Mouse (Mus musculus): ENCODE measurements around the gene Tnfsf15. TPM values are rescaled to one million over a fixed set of nuclear protein-coding genes. Genes with fewer than 3 reads are reported as not detected.

Tnfsf15 gene
- total and polyA plus RNA-seq, 3 experiments: not detected

DNA sequence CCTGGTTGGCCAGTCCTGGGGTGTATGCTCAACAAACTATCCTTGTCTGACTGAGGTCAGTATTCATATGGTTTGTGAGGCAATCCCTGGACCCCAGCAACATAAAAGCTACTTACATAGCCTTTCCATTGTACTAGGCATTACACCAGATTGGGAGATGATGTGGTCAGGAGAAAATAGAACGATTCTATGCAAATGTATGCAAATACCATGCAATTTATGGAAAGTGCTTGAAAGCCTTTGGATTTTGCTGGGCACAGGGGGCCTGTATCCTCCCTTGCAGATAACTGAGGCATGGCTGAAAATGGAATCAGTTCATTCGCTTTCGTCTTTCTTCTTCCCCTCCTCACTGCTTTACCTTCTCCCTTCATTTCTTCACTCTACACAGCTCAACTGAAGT lies 63.4 kb downstream of the Tnfsf15 start:
- H3K27me3 ChIP-seq (ENCODE audit: control insufficient read depth, insufficient read depth, low read length): no peaks in the 10 kb centered on the region
- 82% methylated on average over 3 of the region's 3 CpGs for WGBS
- intact Hi-C loops (cut with DNase I): no loop called here
- H3K27ac ChIP-seq: no peak overlapping the region
- no peak for DNase-seq
- H3K36me3 ChIP-seq (ENCODE audit: control insufficient read depth, insufficient read depth, low read length): no peaks in the 10 kb centered on the region
- no peaks in the 10 kb centered on the region; the same call in 1 of the 2 replicates for H3K4me1 ChIP-seq (ENCODE audit: control insufficient read depth, insufficient read depth, low read length)
- H3K4me3 ChIP-seq: no peak overlapping the region
- TF ChIP-seq POLR2A (IDR thresholded peaks at IDR 0.05; ENCODE audit: insufficient read depth, low read depth, low read length): no peak
- no peak for TF ChIP-seq EP300 (IDR thresholded peaks at IDR 0.05; ENCODE audit: insufficient read depth, low read depth, low read length)
- TF ChIP-seq CTCF (IDR thresholded peaks at IDR 0.05): no peak
- H3K9ac ChIP-seq (ENCODE audit: low read depth, low read length): no peak overlapping the region
- H3K79me2 ChIP-seq (replicated peaks; ENCODE audit: control insufficient read depth, insufficient read depth, low read length): no peaks in the 10 kb centered on the region

Other genes starting within 250 kb of the Tnfsf15 start
- gene Whrn, start 249.1 kb downstream of the Tnfsf15 start, total RNA-seq (2021): 10 to 100 TPM; 29.9 to 31.4 TPM
- 33.9 and 44.7 TPM in 2 replicates for gene Whrn, start 249.1 kb downstream of the Tnfsf15 start, polyA plus RNA-seq (2012; rRNA removed)
- gene Atp6v1g1, start 200.3 kb downstream of the Tnfsf15 start, total RNA-seq (2021): 100 to 1,000 TPM; 138 to 164 TPM
- gene Atp6v1g1, start 200.3 kb downstream of the Tnfsf15 start, polyA plus RNA-seq (2012; rRNA removed): 53.6 and 80.9 TPM in 2 replicates
- 10 to 100 TPM; 10.9 to 11.0 TPM for gene Tmem268, start 186.3 kb downstream of the Tnfsf15 start, total RNA-seq (2021)
- gene Tmem268, start 186.3 kb downstream of the Tnfsf15 start, polyA plus RNA-seq (2012; rRNA removed): 8.3 and 13.0 TPM in 2 replicates
- gene Gm11213, start 139.9 kb downstream of the Tnfsf15 start, total RNA-seq (2021): not detected
- gene Gm11213, start 139.9 kb downstream of the Tnfsf15 start, polyA plus RNA-seq (2012; rRNA removed): not detected in 2 replicates
- gene Tex48, start 122.7 kb downstream of the Tnfsf15 start, total RNA-seq (2021): not detected
- not detected in 2 replicates for gene Tex48, start 122.7 kb downstream of the Tnfsf15 start, polyA plus RNA-seq (2012; rRNA removed)
- not detected for gene Gm11214, start 81.7 kb downstream of the Tnfsf15 start, total RNA-seq (2021)
- not detected in 2 replicates for gene Gm11214, start 81.7 kb downstream of the Tnfsf15 start, polyA plus RNA-seq (2012; rRNA removed)
- gene Tnfsf8, start 116.2 kb upstream of the Tnfsf15 start, total RNA-seq (2021): not detected
- 0.06 TPM in 2 replicates for gene Tnfsf8, start 116.2 kb upstream of the Tnfsf15 start, polyA plus RNA-seq (2012; rRNA removed)